Mouse (Mus musculus) spleen, adult 2 months (tissue): ENCODE data around the gene Arl8a.

Experiments
- CTCF ChIP-seq: fragments of 200-500 bp; IDR thresholded peaks from 2 replicates; pipeline ENCODE4 v1.5.1; 2011; ENCODE audit warnings: mild to moderate bottlenecking, inconsistent platforms; ENCODE audit not compliant: insufficient read depth, insufficient read length, insufficient replicate concordance; ENCODE audit errors: extremely low read depth
- POLR2A ChIP-seq: fragments of 200-500 bp; IDR thresholded peaks from 2 replicates; pipeline ENCODE4 v1.6.1; 2011; ENCODE audit warnings: low read depth, low read length, inconsistent platforms

DNA sequence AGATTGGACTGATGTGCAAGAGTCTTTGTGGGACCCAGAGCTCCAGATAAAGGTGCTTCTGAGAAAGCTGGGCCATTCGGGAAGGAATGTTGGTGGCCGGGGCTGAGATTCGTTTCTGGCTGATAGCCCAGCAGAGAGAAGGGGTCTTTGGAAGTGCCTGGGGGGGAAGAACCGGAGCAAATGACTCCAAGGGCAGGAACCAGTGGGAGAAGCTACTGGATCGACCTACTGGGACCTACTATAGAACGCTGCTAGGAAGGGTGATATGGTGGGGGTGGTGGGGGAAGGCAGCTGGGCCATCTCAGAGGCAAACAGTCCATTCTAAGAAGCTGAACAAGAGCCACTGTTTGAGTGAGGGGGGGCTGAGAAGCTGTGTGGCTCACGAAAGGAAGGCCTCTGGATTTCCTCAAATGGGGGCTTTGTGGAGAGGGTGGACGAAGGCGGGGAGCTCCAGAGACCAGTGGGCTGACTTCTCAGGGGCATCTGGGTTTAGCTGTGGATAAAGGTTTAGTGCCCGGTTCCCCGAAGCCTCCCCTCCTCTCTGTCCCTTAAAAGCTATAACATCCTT, 13.0 kb downstream of the Arl8a start:
- TF ChIP-seq POLR2A (no peak), CTCF (no peak)
